Mouse (Mus musculus) MEL (cell line): ENCODE measurements around the gene Arl15.

Experiments used
- CTCF ChIP-seq, 3 experiments: IDR thresholded peaks in 2 of 3; conservative IDR thresholded peaks in 1 of 3; 2 replicates each; pipeline ENCODE4 v1.5.1; 2011 to 2012; ENCODE audit warnings: low read length in 3 of 3, low read depth in 2 of 3, mild to moderate bottlenecking in 2 of 3, improper control_type of control experiment in 1 of 3, inconsistent platforms in 1 of 3, mixed read lengths in 1 of 3, moderate library complexity in 1 of 3; ENCODE audit not compliant: control insufficient read depth in 1 of 3, insufficient read depth in 1 of 3, poor library complexity in 1 of 3, severe bottlenecking in 1 of 3
- MAX ChIP-seq: IDR thresholded peaks from 2 replicates; pipeline ENCODE4 v1.6.1; 2011; ENCODE audit warnings: low read length, improper control_type of control experiment
- MEF2A ChIP-seq: IDR thresholded peaks from 2 replicates; pipeline ENCODE4 v1.6.1; 2014; ENCODE audit warnings: low read depth, mild to moderate bottlenecking, inconsistent platforms, low read length, improper control_type of control experiment; ENCODE audit not compliant: poor library complexity, insufficient replicate concordance, severe bottlenecking; ENCODE audit errors: extremely low read depth
- MYB ChIP-seq: IDR thresholded peaks from 2 replicates; pipeline ENCODE4 v1.6.1; 2011; ENCODE audit warnings: mild to moderate bottlenecking, low read depth, low read length, improper control_type of control experiment
- POLR2AphosphoS2 ChIP-seq: IDR thresholded peaks from 2 replicates; pipeline ENCODE4 v1.6.1; 2011; ENCODE audit warnings: low read length, improper control_type of control experiment
- SIN3A ChIP-seq: IDR thresholded peaks from 2 replicates; pipeline ENCODE4 v1.6.1; 2012; ENCODE audit warnings: low read length, improper control_type of control experiment, inconsistent platforms
- ZMIZ1 ChIP-seq: IDR thresholded peaks from 2 replicates; pipeline ENCODE4 v1.6.1; 2012; ENCODE audit warnings: low read depth, mild to moderate bottlenecking, inconsistent platforms, low read length, improper control_type of control experiment, moderate library complexity
- ZNF384 ChIP-seq: IDR thresholded peaks from 2 replicates; pipeline ENCODE4 v1.6.1; 2012; ENCODE audit warnings: low read depth, mild to moderate bottlenecking, inconsistent platforms, low read length, improper control_type of control experiment

GRCm38 (mm10) chr13:113990247-113990646 is 195.9 kb downstream of the Arl15 start:
- TF ChIP-seq CTCF (IDR thresholded peaks at IDR 0.05 in 2 of 3, conservative IDR thresholded peaks at IDR 0.05 in 1 of 3; ENCODE audit: control insufficient read depth in 1 of 3, insufficient read depth in 1 of 3, low read depth in 2 of 3, low read length in 3 of 3, poor library complexity in 1 of 3, severe bottlenecking in 1 of 3) (no peak), MAX (no peak), SIN3A (no peak), MYB (no peak), MEF2A (no peak), POLR2AphosphoS2 (no peak), ZMIZ1 (no peak), ZNF384 (no peak)
